Mouse (Mus musculus) embryonic facial prominence, embryonic 11.5 days (tissue): Measurements from ENCODE around the gene Med27. TPM values are rescaled to one million over a fixed set of nuclear protein-coding genes. Genes with fewer than 3 reads are reported as not detected.

ENCODE experiments used
- ATAC-seq: fragments of 200-750 bp; cut with Nextera tagmentation; replicated peaks from 2 replicates; pipeline ENCODE4 v1.8.0; 2017; ENCODE audit warnings: low read depth; ENCODE audit not compliant: insufficient number of reproducible peaks, low FRiP score, low TSS enrichment
- DNase-seq: peaks from one replicate; pipeline ENCODE4 v3.0.0-alpha.2; 2015; ENCODE audit warnings: low spot score
- H3K27ac ChIP-seq: fragments of 300-500 bp; sonication (generic); replicated peaks from 2 replicates; pipeline ENCODE4 v1.5.1; 2014; ENCODE audit warnings: mild to moderate bottlenecking, low read depth, low read length, control low read depth
- H3K27me3 ChIP-seq: fragments of 300-500 bp; sonication (generic); 2 replicates; pipeline ENCODE4 v1.6.1; 2014; ENCODE audit warnings: mild to moderate bottlenecking, low read length, moderate library complexity, mixed read lengths; ENCODE audit not compliant: control insufficient read depth, insufficient read depth
- H3K36me3 ChIP-seq: fragments of 300-500 bp; sonication (generic); replicated peaks from 2 replicates; pipeline ENCODE4 v1.6.1; 2014; ENCODE audit warnings: low read depth, mild to moderate bottlenecking, low read length, moderate library complexity, mixed read lengths; ENCODE audit not compliant: control insufficient read depth, insufficient read depth
- H3K4me1 ChIP-seq: fragments of 300-500 bp; sonication (generic); 2 replicates; pipeline ENCODE4 v1.6.1; 2014; ENCODE audit warnings: low read length, mixed read lengths; ENCODE audit not compliant: control insufficient read depth, insufficient read depth
- H3K4me2 ChIP-seq: fragments of 300-500 bp; sonication (generic); 2 replicates; pipeline ENCODE4 v1.6.1; 2014; ENCODE audit warnings: low read depth, mild to moderate bottlenecking, control low read depth, low read length, moderate library complexity
- H3K4me3 ChIP-seq: fragments of 300-500 bp; sonication (generic); 2 replicates; pipeline ENCODE4 v1.5.1; 2014; ENCODE audit warnings: low read depth, low read length, control low read depth
- H3K9ac ChIP-seq: fragments of 300-500 bp; sonication (generic); replicated peaks from 2 replicates; pipeline ENCODE4 v1.6.1; 2014; ENCODE audit warnings: mild to moderate bottlenecking, control low read depth, low read length
- H3K9me3 ChIP-seq: fragments of 300-500 bp; sonication (generic); replicated peaks from 2 replicates; pipeline ENCODE4 v1.6.1; 2016; ENCODE audit warnings: mild to moderate bottlenecking, low read length, inconsistent platforms, mixed read lengths; ENCODE audit not compliant: control insufficient read depth
- WGBS: fragments of 180-500 bp; shearing (Covaris S2); extraction: QIAGEN DNeasy Blood & Tissue Kit; methylation state at CpG from one replicate; pipeline ENCODE4 v1.1.7; 2014; 5-methylcytosine and 5-hydroxymethylcytosine counted together
- polyA plus RNA-seq: library from polyadenylated mRNA; unstranded; fragments of >200 nt; fragmentation: Nextera tagmentation; extraction: Ambion mirVana; gene quantifications from 2 replicates; pipeline ENCODE4 v1.2.1, GENCODE M21; 2014

The Med27 gene
- polyA plus RNA-seq, 1 experiment from 2014 or later: 54.5 TPM

- no peak overlapping the region for H3K4me3 ChIP-seq
- WGBS: 85% methylated on average over 4 of the region's 4 CpGs
- no peaks in the 10 kb centered on the region for H3K4me1 ChIP-seq
- ATAC-seq (no peak), DNase-seq (no peak)
- no peak overlapping the region for H3K4me2 ChIP-seq
- H3K36me3 ChIP-seq: no peaks in the 10 kb centered on the region
- H3K9ac ChIP-seq: no peak overlapping the region
- no peak overlapping the region for H3K27ac ChIP-seq
- H3K27me3 ChIP-seq: no peaks in the 10 kb centered on the region
- H3K9me3 ChIP-seq: no peaks in the 10 kb centered on the region
Observed at GRCm38 (mm10) chr2:29501381-29501780, 154.8 kb downstream of the Med27 start.

- DNase-seq: no peak
- H3K9ac ChIP-seq: no peak overlapping the region
- H3K9me3 ChIP-seq: no peaks in the 10 kb centered on the region
- no peak for ATAC-seq
- H3K4me1 ChIP-seq: no peaks in the 10 kb centered on the region
- no peaks in the 10 kb centered on the region for H3K36me3 ChIP-seq
- 69% methylated on average over 6 of the region's 6 CpGs for WGBS
- no peak overlapping the region for H3K4me2 ChIP-seq
- H3K4me3 ChIP-seq: no peak overlapping the region
- no peaks in the 10 kb centered on the region for H3K27me3 ChIP-seq
- H3K27ac ChIP-seq: no peak overlapping the region
Observed at GRCm38 (mm10) chr2:29504848-29505247, 158.2 kb downstream of the Med27 start.

- no peak overlapping the region for H3K27ac ChIP-seq
- 31% methylated on average over 4 of the region's 4 CpGs for WGBS
- H3K9ac ChIP-seq: no peak overlapping the region
- ATAC-seq: no peak
- no peaks in the 10 kb centered on the region for H3K4me1 ChIP-seq
- no peaks in the 10 kb centered on the region for H3K9me3 ChIP-seq
- H3K36me3 ChIP-seq: no peaks in the 10 kb centered on the region
- H3K4me2 ChIP-seq: no peak overlapping the region
- DNase-seq: no peak
- H3K27me3 ChIP-seq: no peaks in the 10 kb centered on the region
- H3K4me3 ChIP-seq: no peak overlapping the region
Observed at GRCm38 (mm10) chr2:29506411-29506810, 159.8 kb downstream of the Med27 start.

- H3K27me3 ChIP-seq: no peaks in the 10 kb centered on the region
- H3K36me3 ChIP-seq: no peaks in the 10 kb centered on the region; the same call in 1 of the 2 replicates
- WGBS: 15% methylated on average over 7 of the region's 7 CpGs
- H3K9me3 ChIP-seq: no peaks in the 10 kb centered on the region
- no peak overlapping the region for H3K27ac ChIP-seq
- no peak for ATAC-seq
- H3K9ac ChIP-seq: no peak overlapping the region
- DNase-seq: no peak
- no peak overlapping the region for H3K4me3 ChIP-seq
- peaks cover 3% of the 10 kb centered on the region; the same call in 1 of the 2 replicates for H3K4me1 ChIP-seq
- no peak overlapping the region for H3K4me2 ChIP-seq
Observed at GRCm38 (mm10) chr2:29513131-29513530, 166.5 kb downstream of the Med27 start.

GRCm38 (mm10) chr2:29514836-29515235 lies 168.2 kb downstream of the Med27 start:
- Histone ChIP-seq H3K9ac (no peak overlapping the region), H3K9me3 (no peaks in the 10 kb centered on the region), H3K4me3 (no peak overlapping the region), H3K27me3 (no peaks in the 10 kb centered on the region), H3K4me2 (no peak overlapping the region), H3K27ac (no peak overlapping the region), H3K36me3 (no peaks in the 10 kb centered on the region; the same call in 1 of the 2 replicates), H3K4me1 (peaks cover 3% of the 10 kb centered on the region; the same call in 1 of the 2 replicates)
- WGBS: 76% methylated on average over 6 of the region's 6 CpGs
- ATAC-seq (no peak), DNase-seq (no peak)

- H3K27ac ChIP-seq: no peak overlapping the region
- H3K4me1 ChIP-seq: peaks cover 3% of the 10 kb centered on the region; the same call in 1 of the 2 replicates
- WGBS: 77% methylated on average over 4 of the region's 4 CpGs
- no peaks in the 10 kb centered on the region for H3K27me3 ChIP-seq
- no peak for DNase-seq
- ATAC-seq: no peak
- H3K9ac ChIP-seq: no peak overlapping the region
- H3K9me3 ChIP-seq: no peaks in the 10 kb centered on the region
- H3K4me3 ChIP-seq: no peak overlapping the region
- H3K36me3 ChIP-seq: no peaks in the 10 kb centered on the region; the same call in 1 of the 2 replicates
- H3K4me2 ChIP-seq: no peak overlapping the region
Observed at GRCm38 (mm10) chr2:29515831-29516447, 169.3 kb downstream of the Med27 start.

- ATAC-seq (no peak), DNase-seq (peak; percentile 45)
- H3K4me2 ChIP-seq: no peak overlapping the region
- no peaks in the 10 kb centered on the region for H3K27me3 ChIP-seq
- H3K4me1 ChIP-seq: peaks cover 3% of the 10 kb centered on the region; the same call in 1 of the 2 replicates
- H3K27ac ChIP-seq: no peak overlapping the region
- H3K36me3 ChIP-seq: no peaks in the 10 kb centered on the region; the same call in 1 of the 2 replicates
- H3K9ac ChIP-seq: no peak overlapping the region
- H3K9me3 ChIP-seq: no peaks in the 10 kb centered on the region
- WGBS: 23% methylated on average over 9 of the region's 9 CpGs
- H3K4me3 ChIP-seq: no peak overlapping the region
Observed at GRCm38 (mm10) chr2:29516621-29517170, 170.1 kb downstream of the Med27 start.

- Histone ChIP-seq H3K4me3 (no peak overlapping the region), H3K36me3 (no peaks in the 10 kb centered on the region), H3K9me3 (no peaks in the 10 kb centered on the region), H3K4me1 (no peaks in the 10 kb centered on the region; the same call in 1 of the 2 replicates), H3K4me2 (no peak overlapping the region), H3K27ac (no peak overlapping the region), H3K9ac (no peak overlapping the region), H3K27me3 (no peaks in the 10 kb centered on the region)
- 48% methylated on average over 3 of the region's 3 CpGs for WGBS
- ATAC-seq (no peak), DNase-seq (no peak)
Observed at GRCm38 (mm10) chr2:29519402-29519801, 172.8 kb downstream of the Med27 start.
